Mouse (Mus musculus): ENCODE measurements around the gene Atp5s. TPM values are rescaled to one million over a fixed set of nuclear protein-coding genes. Genes with fewer than 3 reads are reported as not detected.

The Atp5s gene
- total RNA-seq, 4 experiments from 2014 or later = 27.7 to 33.8 (median 30.7) TPM

GRCm38 (mm10) chr12:69777341-69777730 is 52.6 kb downstream of the Atp5s start:
- no peak for DNase-seq (ENCODE audit: low spot score in 2 of 2)

GRCm38 (mm10) chr12:69777957-69778356 is 53.2 kb downstream of the Atp5s start:
- no peak for DNase-seq (ENCODE audit: low spot score in 2 of 2)

DNA sequence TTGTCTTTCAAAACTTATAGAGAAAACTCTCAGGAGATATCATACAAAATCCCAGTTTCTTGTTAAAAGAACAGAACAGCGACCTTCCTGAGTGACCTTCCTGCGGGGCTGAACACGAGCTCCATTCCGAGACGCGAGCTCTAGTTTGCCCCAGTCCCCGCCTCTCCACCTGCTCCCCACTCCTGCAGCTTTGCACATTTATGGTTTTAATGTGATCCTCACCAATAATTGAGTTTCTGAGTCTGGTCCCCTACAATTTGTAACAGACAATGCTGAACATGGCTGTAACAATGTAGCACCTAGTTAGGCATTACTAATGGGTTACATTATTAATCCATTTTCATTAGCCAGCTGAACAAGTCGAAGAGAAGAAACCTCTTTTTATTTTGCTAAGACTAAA is 56.7 kb downstream of the Atp5s start:
- no peak for DNase-seq (ENCODE audit: low spot score in 2 of 2)

- no peak for DNase-seq (ENCODE audit: low spot score in 2 of 2)
Observed at GRCm38 (mm10) chr12:69781935-69782650, 57.3 kb downstream of the Atp5s start.

DNA sequence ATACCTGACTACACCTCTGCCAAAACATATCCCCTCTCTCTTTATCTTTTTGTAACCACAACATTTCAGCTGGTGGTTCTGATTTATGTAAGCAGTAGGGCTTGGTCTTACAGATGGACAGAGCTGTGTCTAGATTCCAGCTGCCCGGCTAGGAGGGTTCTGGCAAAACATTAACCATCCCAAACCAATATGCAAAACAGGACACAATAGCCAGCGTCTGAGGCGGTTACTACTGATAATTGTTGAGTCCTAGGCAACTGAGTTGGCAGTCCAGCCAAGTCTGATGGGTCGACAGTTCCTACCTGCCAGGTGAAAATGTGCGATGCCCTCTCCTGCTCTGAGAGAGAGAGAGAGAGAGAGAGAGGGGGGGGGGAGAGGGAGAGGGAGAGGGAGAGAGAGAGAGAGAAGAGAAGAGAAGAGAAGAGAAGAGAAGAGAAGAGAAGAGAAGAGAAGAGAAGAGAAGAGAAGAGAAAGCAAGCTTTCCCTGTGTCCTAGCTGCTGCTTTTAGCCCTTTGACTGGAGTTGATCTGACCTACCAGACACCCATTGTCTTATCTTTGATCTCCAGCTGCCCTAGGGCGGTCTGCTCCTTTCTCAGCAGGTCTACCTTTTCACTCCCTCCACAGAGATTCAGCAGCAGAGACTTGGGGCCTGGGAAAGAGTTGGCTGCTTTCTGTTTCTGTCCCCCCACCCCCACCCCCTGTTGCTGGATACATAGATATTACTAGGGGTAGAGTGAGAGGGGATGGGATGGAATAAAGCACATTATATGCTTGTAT is 58.7 kb downstream of the Atp5s start:
- DNase-seq (ENCODE audit: low spot score in 2 of 2) = no peak

- no peak for DNase-seq (ENCODE audit: low spot score in 2 of 2)
Observed at GRCm38 (mm10) chr12:69785471-69785870, 60.7 kb downstream of the Atp5s start.

DNA sequence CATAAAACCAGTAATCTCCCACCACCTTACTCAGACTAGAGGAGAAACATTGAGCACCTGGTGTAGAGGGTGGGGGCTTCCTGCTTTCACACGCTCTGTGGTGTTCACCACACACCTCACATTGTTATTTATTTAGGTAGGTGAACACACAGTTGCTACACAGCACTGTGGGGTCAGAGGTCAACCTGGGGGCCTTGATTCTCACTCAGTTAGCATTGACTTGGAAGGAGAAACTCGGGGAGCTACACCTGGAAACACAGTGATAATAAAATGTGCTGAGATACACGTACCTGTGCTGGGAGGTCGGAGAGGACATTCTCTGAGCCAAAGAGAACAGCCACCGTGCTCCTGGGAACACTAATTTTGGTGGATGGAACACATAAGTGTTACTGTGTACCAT is 63.6 kb downstream of the Atp5s start:
- DNase-seq (ENCODE audit: low spot score in 2 of 2) = no peak

DNA sequence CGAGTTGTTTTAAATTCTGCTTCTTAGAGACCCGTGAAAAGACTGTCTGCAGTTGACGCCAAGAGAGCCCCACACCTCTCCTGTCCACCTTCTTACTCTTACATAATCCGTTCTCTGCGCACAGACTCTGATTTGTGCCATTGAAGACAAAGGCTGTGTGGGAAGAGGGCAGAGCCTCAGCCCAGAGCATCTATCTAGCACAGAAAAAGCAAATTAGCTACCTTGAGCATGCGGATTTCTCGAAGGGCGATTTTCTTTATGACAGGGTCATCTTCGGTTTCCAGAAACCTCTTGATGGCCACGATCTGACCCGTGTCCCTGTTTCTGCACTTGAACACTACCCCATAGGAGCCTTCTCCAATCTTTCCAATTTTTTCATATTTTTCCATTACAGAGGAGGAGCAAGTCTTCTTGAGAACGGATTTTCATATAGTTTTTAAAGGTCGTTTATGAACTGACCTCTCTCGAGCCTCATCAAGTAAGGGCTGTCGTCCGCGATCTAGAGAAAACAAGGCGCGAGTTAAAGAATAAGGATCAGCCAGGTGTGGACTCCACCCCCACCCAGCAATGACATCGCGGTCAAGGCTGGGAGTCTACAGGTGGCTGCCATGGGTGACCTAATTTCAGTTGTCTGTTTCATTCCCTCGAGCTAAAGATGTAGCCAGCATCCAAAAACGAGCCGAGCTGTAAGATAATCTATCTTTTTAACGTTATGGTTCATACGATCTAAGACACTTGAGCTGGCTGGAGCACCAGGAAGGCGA is 65.2 kb downstream of the Atp5s start:
- no peak for DNase-seq (ENCODE audit: low spot score in 2 of 2)

GRCm38 (mm10) chr12:69790530-69791505 is 66.1 kb downstream of the Atp5s start, which contains the start of gene Cdkl1:
Gene Cdkl1, minus strand, starts transcription at chr12:69791267.
- peak; percentile 58 to 63 for DNase-seq (ENCODE audit: low spot score in 2 of 2)

Small RNAs within 50 kb of the gene (microRNA-seq; reads per million reads assigned to microRNA genes)
- gene Mir681 = 0 reads per million in 2 experiments

Other genes with a start within 250 kb of the Atp5s start
- 10 to 100 TPM; 19.5 to 23.6 (median 22.3) TPM for gene Vcpkmt, start 141.9 kb upstream of the Atp5s start, total RNA-seq (2022)
- 10 to 100 TPM; 33.1 to 42.4 (median 36.6) TPM for gene Sos2, start 43.1 kb upstream of the Atp5s start, total RNA-seq (2022)
- 10 to 100 TPM; 16.7 to 19.2 (median 18.5) TPM for gene L2hgdh, start 77 bp upstream of the Atp5s start, total RNA-seq (2022)
- gene Cdkl1, start 66.3 kb downstream of the Atp5s start, total RNA-seq (2022) = 10 to 100 TPM; 40.5 to 42.0 (median 41.6) TPM
- 100 to 1,000 TPM; 216 to 228 (median 225) TPM for gene Atl1, start 167.7 kb downstream of the Atp5s start, total RNA-seq (2022)
- gene Map4k5, start 168.2 kb downstream of the Atp5s start, total RNA-seq (2022) = 10 to 100 TPM; 38.6 to 43.3 (median 39.3) TPM